Mouse (Mus musculus): ENCODE data around the gene Ago3.

DNA sequence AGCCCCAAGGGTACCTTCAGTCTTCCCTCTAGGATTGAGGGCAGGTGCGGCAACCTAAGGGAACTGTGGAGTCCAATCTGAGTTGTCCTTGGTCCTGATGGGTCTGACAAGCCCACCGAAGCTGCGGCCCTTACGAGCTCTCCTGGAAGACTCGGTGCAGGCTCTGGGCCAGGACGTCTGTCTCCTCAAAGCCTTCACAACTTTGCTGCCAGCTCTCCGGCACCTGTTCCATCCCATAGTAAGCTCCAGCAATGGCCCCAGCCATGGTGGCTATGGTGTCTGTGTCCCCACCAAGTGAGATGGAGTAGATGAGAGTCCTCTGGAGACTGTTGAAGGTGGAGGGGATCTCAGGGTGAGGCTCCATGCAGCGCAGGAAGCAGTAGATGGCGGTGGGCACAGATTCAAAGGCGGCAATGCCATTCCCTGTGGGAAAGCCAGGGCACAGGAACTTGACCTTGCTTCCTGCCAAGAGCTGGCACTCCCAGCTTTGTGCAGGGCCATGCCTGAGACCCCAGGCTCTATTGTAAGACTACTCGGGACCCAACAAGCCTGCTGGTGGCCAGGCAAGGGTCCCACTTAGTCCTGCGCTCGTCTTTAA, 112.8 kb downstream of the Ago3 start:
- TF ChIP-seq CTCF (IDR thresholded peaks at IDR 0.05 in 2 of 3, conservative IDR thresholded peaks at IDR 0.05 in 1 of 3; ENCODE audit: control insufficient read depth in 1 of 3, insufficient read depth in 1 of 3, low read depth in 2 of 3, low read length in 3 of 3, poor library complexity in 1 of 3, severe bottlenecking in 1 of 3), result no peak
- TF ChIP-seq ETS1 (IDR thresholded peaks at IDR 0.05; ENCODE audit: low read depth, low read length), result no peak

All from MEL (cell line).